Mouse (Mus musculus): ENCODE data around the gene Nutm2.
"Not testable (repeated sequence)": the region's sequence is repeated elsewhere in the genome, so short reads cannot be mapped to it uniquely, and the experiment has no call there.

Nutm2 gene

GRCm38 (mm10) chr13:50467007-50467406, at the start of gene Nutm2:
Gene Nutm2, plus strand, starts transcription at chr13:50467307.
- DNase-seq (ENCODE audit: inconsistent age in 2 of 2, low spot score in 1 of 2), result no peak

DNA sequence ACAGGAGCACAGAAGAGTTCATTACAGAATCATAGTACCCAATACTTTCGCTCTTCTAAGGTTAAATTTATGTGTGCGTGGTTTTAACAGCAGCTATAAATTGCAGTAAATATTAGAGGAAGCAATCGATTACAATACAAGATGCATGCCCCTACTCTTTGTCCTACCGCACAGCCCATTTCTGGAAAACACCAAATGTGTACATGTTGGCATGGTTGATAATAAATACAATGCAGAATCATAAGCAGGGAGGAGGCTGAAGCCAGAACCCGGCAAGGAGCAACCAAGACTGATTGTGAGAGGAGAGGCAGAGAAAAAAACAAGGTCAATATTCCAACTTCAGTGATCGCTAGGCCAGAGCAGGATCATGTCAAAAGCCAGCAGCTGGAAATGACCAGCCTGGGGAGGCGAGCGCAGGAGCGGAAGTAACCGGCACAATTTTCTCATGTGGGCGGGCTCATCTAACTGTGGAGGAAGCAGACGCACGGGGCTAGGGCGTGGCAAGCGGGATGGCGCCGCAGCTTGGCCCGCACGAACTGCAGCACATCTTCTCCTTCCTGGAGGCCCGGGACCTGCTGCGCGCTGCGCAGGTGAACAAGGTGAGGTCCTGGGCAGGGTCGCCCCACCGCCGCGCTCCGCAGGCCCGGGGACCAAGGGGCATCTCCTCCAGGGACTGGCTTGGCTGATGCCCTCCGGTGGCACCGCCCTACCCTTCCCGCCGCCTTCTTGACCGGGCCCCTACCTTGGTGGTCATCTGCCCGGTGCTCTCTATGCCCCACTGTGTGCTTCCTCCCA, 49.5 kb upstream of the Nutm2 start, which contains the start of gene Fbxw17:
TSS of gene Fbxw17 (plus strand) at position 476 of the 795 bp plus-strand sequence.
- DNase-seq (ENCODE audit: inconsistent age in 2 of 2, low spot score in 1 of 2), result peak; percentile 80 to 93

DNA sequence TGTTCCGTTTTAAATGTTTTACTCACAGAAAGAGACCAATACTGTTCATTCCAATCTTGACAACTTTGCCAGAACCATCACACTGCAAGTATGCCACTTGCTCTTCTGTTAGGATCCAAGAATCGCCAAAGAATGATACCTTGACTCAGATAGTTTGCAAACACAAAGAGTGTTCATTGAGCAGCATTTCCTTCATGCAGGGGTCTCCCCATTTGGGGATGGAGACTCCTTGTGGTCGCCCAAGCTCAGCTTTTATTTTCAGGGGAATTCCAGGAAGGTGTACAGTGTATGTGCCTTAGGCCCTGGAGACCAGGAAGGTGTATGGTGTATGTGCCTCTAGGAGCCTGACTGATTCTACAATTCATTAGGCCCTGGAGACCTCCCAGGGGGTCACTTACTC, 48.7 kb upstream of the Nutm2 start:
- no peak for DNase-seq (ENCODE audit: inconsistent age in 2 of 2, low spot score in 1 of 2)

DNA sequence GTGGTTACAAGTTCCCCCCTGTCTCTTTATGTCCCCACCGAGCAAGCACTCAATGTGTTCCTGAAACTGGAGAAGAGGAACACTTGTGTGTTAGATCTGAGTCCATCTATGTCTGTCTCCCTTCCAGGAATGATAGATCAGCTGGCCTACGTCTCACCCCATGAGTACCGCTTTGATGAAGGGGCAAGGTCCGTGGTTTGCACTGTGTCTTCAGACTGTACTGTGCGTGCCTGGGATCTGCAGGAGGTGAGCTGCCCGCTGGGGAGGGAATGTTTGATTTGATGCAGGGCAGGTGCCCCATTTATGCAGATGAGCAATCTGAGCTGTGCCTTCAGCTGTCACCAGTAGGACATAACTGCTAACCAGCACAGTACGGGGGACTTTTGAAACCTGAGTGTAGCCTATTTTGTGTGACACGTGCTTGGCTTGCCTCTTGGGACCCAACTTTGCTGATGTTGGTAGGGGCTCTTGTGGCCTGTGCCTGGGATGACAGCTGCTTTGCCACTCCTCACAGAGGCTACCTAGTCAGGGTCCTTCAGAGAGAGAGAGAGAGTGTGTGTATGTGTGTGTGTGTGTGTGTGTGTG, 43.4 kb upstream of the Nutm2 start:
- DNase-seq (ENCODE audit: inconsistent age in 2 of 2, low spot score in 1 of 2), result no peak

DNA sequence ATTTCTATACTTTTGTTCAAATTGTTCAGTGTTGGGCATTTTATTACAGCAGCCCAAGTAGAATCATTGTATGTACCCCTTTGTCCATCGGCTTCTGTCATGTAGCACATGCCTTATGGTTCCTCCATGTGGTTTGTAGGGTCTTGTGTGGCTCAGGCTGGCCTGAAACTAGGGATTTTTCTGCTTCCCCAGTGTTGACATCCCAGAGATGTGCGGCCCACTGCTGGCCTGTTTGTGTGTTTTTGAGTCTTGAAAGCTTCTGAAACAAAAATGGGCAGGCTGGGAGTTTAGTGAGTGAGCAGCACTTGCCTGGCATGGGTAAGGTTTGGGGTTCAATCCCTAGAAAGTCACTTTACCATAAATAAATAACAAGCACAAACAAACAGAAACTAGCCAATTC, 42.6 kb upstream of the Nutm2 start:
- DNase-seq (ENCODE audit: inconsistent age in 2 of 2, low spot score in 1 of 2), result no peak

GRCm38 (mm10) chr13:50426686-50427085, 40.4 kb upstream of the Nutm2 start:
- no peak for DNase-seq (ENCODE audit: inconsistent age in 2 of 2, low spot score in 1 of 2)

- no peak for DNase-seq (ENCODE audit: inconsistent age in 2 of 2, low spot score in 1 of 2)
These were observed 23.3 kb upstream of the Nutm2 start, which contains the start of gene Gm47429 for GRCm38 (mm10) chr13:50443812-50444211. Gene Gm47429, minus strand, starts transcription at chr13:50443912.

- no peak for DNase-seq (ENCODE audit: inconsistent age in 2 of 2, low spot score in 1 of 2)
These were observed 21.8 kb upstream of the Nutm2 start for GRCm38 (mm10) chr13:50445261-50445660.

DNA sequence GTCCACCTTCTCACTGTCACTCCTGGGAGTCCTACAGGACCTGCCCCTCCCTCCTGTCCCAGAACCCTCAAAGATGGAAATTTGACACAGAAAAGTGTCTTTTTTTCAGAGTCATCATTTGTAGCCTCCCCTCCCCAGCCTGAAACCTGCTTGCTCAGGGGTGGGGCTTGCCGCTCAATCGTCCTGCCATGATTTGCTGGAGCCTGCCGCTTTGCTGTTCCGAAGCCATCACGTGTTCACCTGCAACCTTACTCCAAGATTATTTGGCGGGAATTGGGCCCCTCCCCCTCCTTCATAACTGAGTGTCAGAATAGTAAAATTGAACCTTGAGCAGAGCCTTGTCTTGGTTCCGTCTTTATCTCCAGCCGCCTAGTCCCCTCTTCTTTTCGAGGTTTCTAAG, 14.8 kb upstream of the Nutm2 start:
- DNase-seq (ENCODE audit: inconsistent age in 2 of 2, low spot score in 1 of 2), result not testable (repeated sequence)

DNA sequence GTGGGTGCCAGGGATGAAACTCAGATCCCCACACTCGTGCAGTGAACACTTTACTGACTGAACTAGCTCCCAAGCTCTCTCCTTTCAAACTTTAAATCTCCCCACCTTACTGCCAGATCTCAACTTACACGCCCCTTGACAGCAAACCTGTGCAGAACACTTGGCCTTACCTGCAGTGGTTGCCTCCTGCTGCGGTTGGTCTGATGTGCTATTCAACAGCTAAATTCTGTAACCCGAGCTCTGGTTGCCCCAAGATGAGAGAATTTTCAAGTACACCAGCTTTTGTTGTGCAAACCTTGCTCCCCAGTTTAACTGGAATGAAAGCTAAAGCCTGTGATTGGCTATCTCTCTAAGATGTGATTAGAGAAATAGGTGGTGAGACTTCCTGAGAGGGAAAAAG, 13.7 kb upstream of the Nutm2 start:
- peak in 1 of 2 experiments; percentile 33 for DNase-seq (ENCODE audit: inconsistent age in 2 of 2, low spot score in 1 of 2)

- not testable (repeated sequence) for DNase-seq (ENCODE audit: inconsistent age in 2 of 2, low spot score in 1 of 2)
These were observed 6.7 kb upstream of the Nutm2 start for GRCm38 (mm10) chr13:50460433-50460832.

GRCm38 (mm10) chr13:50464621-50465562, 2.2 kb upstream of the Nutm2 start:
- peak; percentile 32 to 50 for DNase-seq (ENCODE audit: inconsistent age in 2 of 2, low spot score in 1 of 2)

- DNase-seq (ENCODE audit: inconsistent age in 2 of 2, low spot score in 1 of 2), result not testable (repeated sequence)
These were observed 21.4 kb downstream of the Nutm2 start for GRCm38 (mm10) chr13:50488510-50488909.

DNA sequence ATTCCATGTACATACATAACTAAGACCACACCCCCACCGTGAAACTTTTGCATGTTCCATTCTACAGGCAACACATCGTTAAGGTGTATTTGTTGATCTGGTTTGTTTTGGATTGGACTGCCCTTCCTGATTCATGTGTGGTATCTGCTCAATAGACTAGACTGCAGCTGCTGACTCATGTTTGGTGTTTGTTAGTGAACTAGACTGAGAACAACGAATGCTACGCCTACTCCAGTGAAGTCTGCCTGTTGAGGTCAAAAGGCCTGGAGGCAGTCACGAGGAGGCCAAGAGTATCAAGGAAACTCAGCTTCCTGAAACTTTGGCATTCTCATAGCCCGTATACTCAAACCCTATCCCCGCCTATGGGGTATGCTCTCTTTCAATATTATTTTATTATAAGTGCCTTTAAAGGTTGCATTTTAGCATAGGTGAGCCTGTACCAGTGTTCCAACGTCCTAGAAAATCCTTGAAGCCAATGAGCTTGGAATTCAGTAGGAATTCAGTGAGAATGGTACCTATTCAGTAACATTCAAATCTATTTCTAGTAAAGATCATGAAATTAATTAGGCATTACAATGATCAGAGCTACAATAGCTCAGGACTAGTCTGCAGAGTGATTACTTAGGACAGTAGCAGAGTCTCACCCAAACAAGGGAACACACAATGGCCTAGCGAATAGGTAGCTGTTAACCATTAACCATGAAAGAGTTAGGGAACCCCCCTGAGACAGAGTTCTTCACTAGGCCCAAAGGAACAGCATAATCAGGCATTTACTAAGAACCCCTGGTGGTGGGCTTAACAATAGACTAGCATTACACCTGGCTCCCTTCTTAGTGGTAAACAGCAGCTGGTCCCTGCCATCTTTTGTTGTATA, 43.6 kb downstream of the Nutm2 start:
- DNase-seq (ENCODE audit: inconsistent age in 2 of 2, low spot score in 1 of 2), result not testable (repeated sequence)

Data from adrenal gland, adult (tissue).